Mouse (Mus musculus): ENCODE data around the gene Gpat3.

Gpat3 gene

GRCm38 (mm10) chr5:100860417-100861053 is 15.0 kb downstream of the Gpat3 start:
- DNase-seq (ENCODE audit: extremely low read depth, low read depth, low spot score), result peak; percentile 86

- DNase-seq (ENCODE audit: extremely low read depth, low read depth, low spot score), result no peak
These were observed 15.6 kb downstream of the Gpat3 start for GRCm38 (mm10) chr5:100861140-100861539.

DNA sequence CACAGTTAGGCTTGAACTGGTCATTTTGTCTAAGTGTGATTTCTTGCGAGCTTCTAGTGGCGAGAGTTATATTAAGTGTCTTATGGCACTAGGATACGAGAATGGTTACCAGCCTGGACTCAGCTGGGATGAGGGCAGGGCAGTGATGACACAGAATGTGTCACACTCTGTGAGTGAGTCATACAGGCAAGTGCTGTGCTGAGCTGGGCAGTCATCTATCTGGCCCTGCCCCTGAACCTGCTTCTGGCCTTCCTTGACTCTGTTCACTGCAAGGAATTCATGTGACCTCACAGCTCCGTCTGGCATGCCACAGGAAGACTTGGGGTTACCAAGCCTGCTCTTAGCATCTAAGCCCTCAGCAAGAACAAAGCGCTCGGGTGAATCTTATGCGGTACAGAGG is 16.3 kb downstream of the Gpat3 start:
- DNase-seq (ENCODE audit: extremely low read depth, low read depth, low spot score), result no peak

GRCm38 (mm10) chr5:100863091-100863490 is 17.6 kb downstream of the Gpat3 start:
- no peak for DNase-seq (ENCODE audit: extremely low read depth, low read depth, low spot score)

- no peak for DNase-seq (ENCODE audit: extremely low read depth, low read depth, low spot score)
These were observed 18.9 kb downstream of the Gpat3 start for GRCm38 (mm10) chr5:100864438-100864837.

- DNase-seq (ENCODE audit: extremely low read depth, low read depth, low spot score), result no peak
These were observed 20.7 kb downstream of the Gpat3 start for GRCm38 (mm10) chr5:100866183-100866582.

DNA sequence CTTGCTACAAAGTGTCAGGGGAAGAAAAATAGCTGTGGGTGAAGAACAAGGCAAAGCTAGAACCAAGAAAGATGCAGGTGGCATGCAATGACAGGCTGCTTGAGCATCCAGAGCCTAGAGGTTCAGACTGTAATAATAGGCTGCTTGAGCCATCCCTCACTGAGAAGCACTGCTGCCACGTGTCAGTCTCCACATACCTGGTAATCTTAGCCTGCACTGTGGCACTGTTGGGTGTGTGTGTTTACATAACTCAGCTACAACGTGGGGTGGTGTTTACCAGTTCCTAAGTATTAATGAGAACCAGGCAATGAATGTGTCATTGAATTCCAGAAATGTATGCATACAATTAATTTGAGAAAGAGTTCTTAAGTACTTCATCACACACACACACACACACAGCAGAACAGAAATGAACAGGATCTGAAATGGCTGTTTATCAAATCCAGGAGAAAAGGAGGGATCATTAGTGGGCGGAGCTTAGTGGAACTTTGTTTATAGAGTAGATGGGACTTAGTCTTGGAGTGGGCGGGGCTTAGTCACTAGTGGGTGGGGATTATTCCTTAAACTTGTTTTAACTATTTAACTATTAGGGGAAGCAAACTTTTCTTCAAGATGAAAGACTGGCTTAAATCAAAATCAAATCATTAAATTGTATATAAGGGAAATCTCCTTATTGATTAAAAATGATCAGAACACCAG is 23.8 kb downstream of the Gpat3 start:
- no peak for DNase-seq (ENCODE audit: extremely low read depth, low read depth, low spot score)

DNA sequence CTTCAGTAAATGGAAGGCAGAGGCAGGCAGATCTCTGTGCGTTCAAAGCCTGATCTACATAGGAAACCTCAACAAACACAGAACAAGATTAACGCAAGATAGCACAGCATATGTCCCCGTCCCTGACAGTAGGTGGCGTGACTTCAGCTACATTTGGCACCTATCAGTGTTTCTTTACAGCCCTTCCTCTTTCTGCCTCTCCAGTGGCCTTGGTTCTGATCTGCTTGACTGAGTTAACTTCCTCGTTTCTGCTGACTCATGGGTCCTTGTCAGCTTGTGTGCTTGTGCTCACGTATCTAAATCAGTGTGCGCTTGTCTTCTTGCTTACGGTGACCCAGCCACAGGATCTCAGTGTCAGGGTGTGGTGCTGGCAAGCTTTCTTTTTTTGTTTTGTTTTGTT is 26.5 kb downstream of the Gpat3 start:
- no peak for DNase-seq (ENCODE audit: extremely low read depth, low read depth, low spot score)

DNA sequence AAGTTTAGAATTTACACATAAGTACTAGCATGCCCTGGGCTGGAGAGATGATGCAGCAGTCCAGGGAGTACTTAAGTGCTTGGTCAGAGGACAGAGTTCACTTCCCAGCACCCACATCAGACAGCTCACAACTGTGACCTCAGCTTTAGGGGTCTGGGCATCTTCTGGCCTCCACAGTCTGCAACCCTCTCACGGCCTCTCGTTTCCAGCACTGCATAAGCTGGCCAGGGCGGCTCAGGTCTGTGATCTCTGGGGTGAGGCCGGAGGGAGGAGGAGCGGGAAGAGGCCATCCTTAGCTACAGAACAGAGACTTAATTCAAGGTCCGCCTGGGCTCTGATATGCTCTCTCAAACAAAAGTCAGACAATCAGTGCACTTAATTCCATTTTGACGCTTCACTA is 29.2 kb downstream of the Gpat3 start:
- no peak for DNase-seq (ENCODE audit: extremely low read depth, low read depth, low spot score)

- no peak for DNase-seq (ENCODE audit: extremely low read depth, low read depth, low spot score)
These were observed 29.7 kb downstream of the Gpat3 start for GRCm38 (mm10) chr5:100875180-100875579.

GRCm38 (mm10) chr5:100877021-100877420 is 31.5 kb downstream of the Gpat3 start:
- no peak for DNase-seq (ENCODE audit: extremely low read depth, low read depth, low spot score)

GRCm38 (mm10) chr5:100885216-100885615 is 39.7 kb downstream of the Gpat3 start:
- no peak for DNase-seq (ENCODE audit: extremely low read depth, low read depth, low spot score)

GRCm38 (mm10) chr5:100886331-100886988 is 40.9 kb downstream of the Gpat3 start:
- no peak for DNase-seq (ENCODE audit: extremely low read depth, low read depth, low spot score)

- no peak for DNase-seq (ENCODE audit: extremely low read depth, low read depth, low spot score)
These were observed 50.7 kb downstream of the Gpat3 start for GRCm38 (mm10) chr5:100896199-100896598.

DNA sequence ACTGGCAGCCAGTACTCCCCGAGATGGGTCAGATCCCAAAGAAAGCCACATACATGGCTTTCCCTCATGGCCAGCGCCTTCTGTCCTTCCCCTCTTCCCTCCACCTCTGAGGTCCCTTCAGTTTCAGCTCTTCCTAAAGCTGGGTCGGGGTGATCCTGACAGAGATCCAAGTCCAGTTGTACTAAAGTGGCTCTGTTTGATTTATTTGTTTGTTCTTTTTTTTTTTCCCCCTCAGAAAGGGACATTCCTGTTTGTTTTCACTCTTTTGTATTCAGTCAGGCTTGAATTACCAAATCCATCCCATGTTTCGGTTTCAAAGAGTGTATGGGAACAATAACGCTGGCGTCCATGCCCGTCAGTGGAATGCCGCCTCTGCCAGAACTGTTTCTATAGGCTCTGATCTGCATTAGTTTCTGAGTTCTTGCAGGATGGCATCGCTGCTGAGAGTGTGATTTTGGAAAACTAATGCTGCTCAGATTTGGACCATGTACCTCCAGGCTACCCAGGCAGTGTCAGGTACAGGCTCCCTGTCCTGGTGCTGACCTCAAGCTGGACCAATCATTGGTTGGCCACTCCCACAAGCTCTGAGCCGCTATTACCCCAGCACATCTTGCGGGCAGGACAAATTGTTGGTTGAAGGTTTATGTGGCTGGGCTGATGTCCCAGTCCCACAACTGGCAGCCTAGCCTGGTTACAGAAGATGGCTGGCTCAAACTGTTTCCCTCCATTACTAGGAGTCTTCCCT is 54.4 kb downstream of the Gpat3 start:
- no peak for DNase-seq (ENCODE audit: extremely low read depth, low read depth, low spot score)

GRCm38 (mm10) chr5:100901046-100901445 is 55.5 kb downstream of the Gpat3 start:
- no peak for DNase-seq (ENCODE audit: extremely low read depth, low read depth, low spot score)

DNA sequence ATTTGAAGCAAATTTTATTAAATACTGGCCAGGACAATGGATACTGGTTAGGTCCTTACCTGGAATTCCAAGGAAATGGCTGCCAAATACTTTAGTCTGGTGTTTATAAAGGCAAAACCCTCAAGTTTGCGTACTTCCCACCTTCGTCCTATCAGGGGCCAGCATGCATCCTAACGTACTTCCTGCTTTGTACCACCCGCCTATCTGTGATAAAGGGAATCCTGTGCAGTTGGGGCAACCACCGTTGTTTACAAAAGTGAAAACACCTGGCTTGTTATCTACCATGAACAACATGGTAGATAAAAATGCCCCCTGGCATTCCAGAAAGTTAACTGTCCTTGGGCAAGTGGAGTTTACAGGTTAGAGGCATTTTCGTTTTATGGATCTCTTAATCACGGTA is 63.0 kb downstream of the Gpat3 start:
- no peak for DNase-seq (ENCODE audit: extremely low read depth, low read depth, low spot score)

- DNase-seq (ENCODE audit: extremely low read depth, low read depth, low spot score), result no peak
These were observed 63.4 kb downstream of the Gpat3 start for GRCm38 (mm10) chr5:100908901-100909300.

- DNase-seq (ENCODE audit: extremely low read depth, low read depth, low spot score), result no peak
These were observed 64.2 kb downstream of the Gpat3 start for GRCm38 (mm10) chr5:100909691-100910090.

- no peak for DNase-seq (ENCODE audit: extremely low read depth, low read depth, low spot score)
These were observed 66.1 kb downstream of the Gpat3 start for GRCm38 (mm10) chr5:100911502-100912097.

- no peak for DNase-seq (ENCODE audit: extremely low read depth, low read depth, low spot score)
These were observed 66.9 kb downstream of the Gpat3 start for GRCm38 (mm10) chr5:100912366-100912765.
